Mouse (Mus musculus): Measurements from ENCODE around the gene Uty.

Uty gene

GRCm38 (mm10) chrY:1245426-1245863 is at the start of gene Uty:
Gene Uty, minus strand, starts transcription at chrY:1245759.
- DNase-seq (ENCODE audit: low read depth, low spot score): peak; percentile 62

DNA sequence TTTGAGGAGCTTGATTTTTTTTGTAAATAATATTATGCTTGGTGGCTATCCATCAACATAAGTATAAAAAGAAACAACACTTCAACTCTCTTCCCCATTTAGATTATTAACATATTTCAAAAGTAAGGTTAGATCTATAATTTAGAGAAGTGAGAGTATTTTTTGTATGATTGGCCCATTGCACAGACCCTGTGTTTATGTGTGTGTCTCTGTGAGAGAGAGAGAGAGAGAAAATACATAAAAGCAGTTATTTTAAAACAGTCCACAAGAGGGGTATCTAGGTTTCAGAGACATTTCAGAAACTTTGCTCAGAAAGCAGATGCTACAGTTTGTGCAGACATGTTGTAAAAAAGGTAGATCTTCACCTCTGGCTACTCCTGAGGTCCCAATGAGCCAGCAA is 48.1 kb upstream of the Uty start:
- no peak for DNase-seq (ENCODE audit: low read depth, low spot score)

DNA sequence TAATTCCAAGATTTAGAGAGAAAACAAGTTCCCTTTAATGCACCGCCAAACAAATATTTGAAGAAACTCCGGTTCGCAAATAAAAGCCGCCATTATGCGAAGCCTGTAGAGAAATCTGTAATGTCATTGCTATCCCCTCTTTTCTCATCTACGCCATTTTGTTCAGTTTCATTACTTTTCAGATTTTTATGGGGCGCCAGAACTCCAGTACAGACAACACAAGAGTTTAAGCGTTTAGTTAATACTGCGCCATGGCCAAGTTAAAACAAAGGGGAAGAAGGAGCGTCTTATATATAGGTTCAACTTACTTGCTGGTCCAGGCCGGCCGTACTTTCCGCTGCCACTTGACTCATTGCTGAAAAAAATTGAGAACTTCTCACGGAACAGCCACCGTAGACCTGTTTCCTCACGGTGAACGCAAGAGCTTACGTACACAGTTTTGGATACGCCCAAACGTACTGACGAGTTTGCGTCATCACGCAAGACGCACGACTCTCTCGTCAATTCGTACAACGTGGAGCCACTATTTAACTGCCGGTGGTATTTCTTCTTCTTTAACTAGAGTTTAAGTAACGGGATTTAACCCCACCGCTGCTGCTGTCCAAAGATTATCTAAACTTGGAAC is 40.7 kb upstream of the Uty start, which contains the start of gene Ddx3y:
TSS of gene Ddx3y (minus strand) at position 459 of the 625 bp plus-strand sequence.
- peak; percentile 54 for DNase-seq (ENCODE audit: low read depth, low spot score)

- peak; percentile 8 for DNase-seq (ENCODE audit: low read depth, low spot score)
Measured at GRCm38 (mm10) chrY:1285735-1286134, 40.2 kb upstream of the Uty start.

DNA sequence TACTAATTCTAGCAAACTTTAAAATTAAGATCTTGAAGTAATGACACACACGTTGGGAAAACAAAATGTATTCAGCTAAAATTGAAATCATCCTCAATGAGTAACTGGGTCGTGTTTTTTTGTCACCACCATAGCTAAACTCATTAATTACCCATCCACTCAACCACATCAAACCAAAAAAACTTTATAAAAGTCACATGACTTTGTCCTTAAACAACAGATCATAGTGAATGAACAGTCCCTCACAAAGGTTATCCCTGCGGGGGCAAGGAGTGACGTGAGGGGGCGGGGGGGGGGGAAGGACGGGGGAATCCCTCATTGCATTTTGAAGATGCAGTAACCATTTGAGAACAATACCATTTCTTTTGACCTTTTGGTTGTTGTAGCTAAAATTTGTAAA is 558 bp upstream of the Uty start:
- DNase-seq (ENCODE audit: low read depth, low spot score): peak; percentile 1

GRCm38 (mm10) chrY:1244940-1245339 is 619 bp downstream of the Uty start:
- DNase-seq (ENCODE audit: low read depth, low spot score): peak; percentile 0

- peak; percentile 0 for DNase-seq (ENCODE audit: low read depth, low spot score)
Measured at GRCm38 (mm10) chrY:1244421-1244820, 1.1 kb downstream of the Uty start.

GRCm38 (mm10) chrY:1220001-1220400 is 25.6 kb downstream of the Uty start:
- DNase-seq (ENCODE audit: low read depth, low spot score): no peak

DNA sequence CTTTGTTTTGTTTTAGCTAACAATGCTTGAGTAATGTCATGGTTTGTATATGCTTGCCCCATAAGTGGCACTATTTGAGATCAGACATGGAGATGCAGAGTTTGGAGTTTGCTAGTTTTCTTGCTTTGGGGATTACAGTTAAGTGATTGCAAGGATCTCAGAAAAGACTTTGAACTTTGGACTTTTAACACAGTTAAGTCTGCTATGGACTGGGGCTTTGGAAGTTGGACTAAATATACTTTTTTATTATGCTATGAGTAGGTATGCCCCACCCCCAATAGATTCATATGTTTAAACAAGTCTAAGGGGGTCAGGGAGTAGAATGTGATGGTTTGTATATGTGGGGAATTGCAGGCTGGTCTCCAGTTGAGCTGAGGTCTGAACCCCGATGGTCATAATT is 67.1 kb downstream of the Uty start:
- DNase-seq (ENCODE audit: low read depth, low spot score): no peak

GRCm38 (mm10) chrY:1163054-1163453 is 82.5 kb downstream of the Uty start:
- DNase-seq (ENCODE audit: low read depth, low spot score): no peak

DNA sequence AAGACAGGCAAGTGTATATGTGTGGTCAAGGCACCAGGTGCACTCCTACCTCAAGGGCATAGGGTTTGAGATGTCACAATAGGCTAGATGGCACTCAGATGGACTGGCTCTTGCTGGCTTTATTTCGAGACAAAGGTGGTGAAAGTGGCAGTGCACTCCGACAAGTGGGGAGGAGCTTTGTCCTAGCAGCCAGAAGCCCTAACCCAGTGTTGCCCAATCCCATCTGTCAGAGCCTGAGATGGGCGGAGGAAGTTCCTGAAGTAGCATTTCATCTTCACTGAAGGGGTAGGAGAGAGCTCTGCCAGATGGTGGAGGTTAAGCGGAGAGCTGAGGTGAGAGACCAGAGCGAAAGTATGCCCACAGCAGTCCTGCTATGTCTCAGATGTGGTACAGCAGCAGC is 129.4 kb downstream of the Uty start:
- no peak for DNase-seq (ENCODE audit: low read depth, low spot score)

- DNase-seq (ENCODE audit: low read depth, low spot score): no peak
Measured at GRCm38 (mm10) chrY:1114016-1114415, 131.5 kb downstream of the Uty start.
